Mouse (Mus musculus): Measurements from ENCODE around the gene Tapbp.

The Tapbp gene

GRCm38 (mm10) chr17:33965082-33965845 is 49.6 kb downstream of the Tapbp start:
- no peak for DNase-seq (ENCODE audit: low read depth in 1 of 2, low spot score in 2 of 2)

GRCm38 (mm10) chr17:33965846-33966550 is 50.3 kb downstream of the Tapbp start:
- no peak for DNase-seq (ENCODE audit: low read depth in 1 of 2, low spot score in 2 of 2)

DNA sequence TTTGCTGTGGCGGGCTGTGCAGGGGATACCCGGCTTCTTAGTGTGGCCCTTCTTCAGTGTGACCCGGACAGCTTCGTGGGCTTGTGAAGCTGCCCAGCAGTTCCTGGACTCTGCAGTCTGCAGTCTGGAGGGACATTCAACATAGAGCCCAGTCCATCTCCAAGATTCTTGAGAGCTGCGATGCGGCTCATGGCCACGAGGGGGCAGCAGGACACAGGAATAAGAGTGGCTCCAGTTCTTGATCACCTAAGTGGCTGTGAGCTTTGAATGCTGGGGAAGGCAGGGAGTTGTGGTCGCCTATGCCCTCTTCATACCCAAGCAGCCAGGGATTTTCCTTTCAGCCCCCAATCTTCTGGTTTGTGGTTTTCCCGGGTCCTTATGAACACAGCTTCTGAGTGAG is 52.8 kb downstream of the Tapbp start:
- peak in 1 of 2 experiments; percentile 74 for DNase-seq (ENCODE audit: low read depth in 1 of 2, low spot score in 2 of 2)

GRCm38 (mm10) chr17:33968927-33969326 is 53.2 kb downstream of the Tapbp start:
- DNase-seq (ENCODE audit: low read depth in 1 of 2, low spot score in 2 of 2): no peak

DNA sequence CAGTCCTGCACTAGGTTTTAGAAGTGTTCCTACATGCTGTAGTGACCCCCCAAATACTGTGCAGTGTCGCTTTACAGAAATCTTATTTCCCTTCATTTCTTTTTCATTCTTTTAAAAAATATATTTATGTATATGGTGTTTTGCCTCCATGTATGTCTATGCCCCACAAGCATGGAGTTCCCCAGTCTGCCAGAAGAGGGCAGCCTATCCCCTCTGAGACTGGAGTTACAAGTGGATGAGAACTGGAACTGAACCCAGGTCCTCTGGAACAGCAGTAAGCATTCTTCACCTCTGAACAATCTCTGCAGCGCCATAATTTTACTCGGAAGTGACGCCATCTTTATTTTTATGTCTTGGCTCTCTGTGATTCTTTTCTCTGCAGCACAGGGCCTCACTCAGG is 53.7 kb downstream of the Tapbp start:
- no peak for DNase-seq (ENCODE audit: low read depth in 1 of 2, low spot score in 2 of 2)

DNA sequence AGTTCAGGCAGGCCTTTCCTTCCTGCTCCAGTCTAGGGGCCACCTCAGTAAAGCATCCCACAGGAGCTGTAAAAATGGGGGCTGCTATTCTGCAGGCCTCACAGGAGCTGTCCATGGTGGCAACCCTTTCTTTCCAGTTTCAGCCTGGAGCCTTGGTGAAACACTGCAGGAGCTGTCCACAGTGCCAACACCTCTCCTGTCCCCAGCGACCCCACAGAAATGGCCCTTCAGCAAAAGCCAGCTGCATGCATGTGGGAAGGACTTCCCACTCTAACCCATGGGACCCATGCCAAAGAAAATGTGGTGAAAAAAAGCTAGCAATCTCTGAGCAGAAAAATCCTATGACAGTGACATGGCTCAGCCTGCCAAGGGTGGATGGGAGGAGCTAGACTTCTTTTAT is 57.0 kb downstream of the Tapbp start:
- no peak for DNase-seq (ENCODE audit: low read depth in 1 of 2, low spot score in 2 of 2)

GRCm38 (mm10) chr17:33973572-33973971 is 57.9 kb downstream of the Tapbp start:
- no peak for DNase-seq (ENCODE audit: low read depth in 1 of 2, low spot score in 2 of 2)

DNA sequence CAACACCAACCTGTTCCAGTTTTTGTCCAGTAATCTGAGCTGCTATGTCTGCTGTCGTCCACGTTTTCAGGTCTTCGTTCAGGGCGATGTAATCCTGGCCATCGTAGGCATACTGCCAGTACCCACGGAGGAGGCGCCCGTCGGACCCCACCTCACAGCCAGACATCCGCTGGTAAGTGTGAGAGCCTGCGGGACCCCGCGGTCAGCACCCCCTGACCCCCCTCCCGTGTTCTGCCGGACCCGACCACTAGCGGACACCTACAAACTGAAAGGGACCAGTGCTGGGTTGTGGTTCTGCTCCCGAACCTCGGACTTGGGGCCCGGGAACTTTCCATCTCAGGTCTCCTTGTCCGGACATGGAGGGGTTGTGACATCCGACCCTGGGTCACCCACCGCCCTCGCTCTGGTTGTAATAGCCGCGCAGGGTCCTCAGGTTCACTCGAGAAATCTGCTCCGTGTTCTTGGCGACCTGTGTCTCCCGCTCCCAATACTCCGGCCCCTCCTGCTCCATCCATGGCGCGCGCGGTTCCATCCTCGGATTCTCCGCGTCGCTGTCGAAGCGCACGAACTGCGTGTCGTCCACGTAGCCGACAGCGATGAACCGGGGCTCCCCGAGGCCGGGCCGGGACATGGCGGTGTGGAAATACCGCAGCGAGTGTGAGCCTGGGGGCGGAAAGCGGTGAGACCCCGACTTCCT is 62.3 kb downstream of the Tapbp start:
- no peak for DNase-seq (ENCODE audit: low read depth in 1 of 2, low spot score in 2 of 2)

- peak; percentile 95 for DNase-seq (ENCODE audit: low read depth in 1 of 2, low spot score in 2 of 2)
These were observed 62.9 kb downstream of the Tapbp start for GRCm38 (mm10) chr17:33978631-33979031.
